Mouse (Mus musculus): ENCODE data around the gene Bpifa2. TPM values are rescaled to one million over a fixed set of nuclear protein-coding genes. Genes with fewer than 3 reads are reported as not detected.

Bpifa2 gene
- polyA plus RNA-seq (2011; ENCODE audit: insufficient read length, low read depth, missing spikeins), result not detected in 2 replicates

DNA sequence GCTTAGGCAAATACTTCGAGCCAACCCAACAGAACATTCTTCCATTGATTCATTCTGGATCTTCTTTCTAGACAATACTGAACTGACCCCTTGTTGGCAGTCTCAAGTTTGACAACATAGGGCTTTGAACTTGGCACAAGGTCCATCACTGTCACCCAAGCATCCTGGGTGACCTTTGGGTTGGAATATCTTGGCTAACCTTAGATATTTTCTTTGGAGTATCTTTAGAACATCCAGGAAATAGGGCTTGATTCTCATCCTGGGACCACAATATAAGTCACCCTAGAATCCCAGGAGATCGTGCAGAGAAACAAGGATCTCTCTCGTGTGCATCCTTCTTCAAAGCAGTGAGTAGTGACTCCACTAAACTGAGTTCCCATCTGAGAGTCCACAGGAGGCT, at the start of gene Bpifa2:
Gene Bpifa2 (plus strand): TSS at position 301 of the 400 bp plus-strand sequence.
- Histone ChIP-seq H3K4me1 (ENCODE audit: control insufficient read depth, insufficient read depth, low read length) (no peaks in the 10 kb centered on the region), H3K4me3 (ENCODE audit: insufficient read depth, low read length) (no peak within 1 kb of the TSS), H3K27ac (ENCODE audit: insufficient read depth, low read length) (no peak within 1 kb of the TSS)
- TF ChIP-seq CTCF (IDR thresholded peaks at IDR 0.05; ENCODE audit: borderline replicate concordance, insufficient read depth, low read length) (no peak), POLR2A (IDR thresholded peaks at IDR 0.05; ENCODE audit: low read depth, low read length) (no peak)

DNA sequence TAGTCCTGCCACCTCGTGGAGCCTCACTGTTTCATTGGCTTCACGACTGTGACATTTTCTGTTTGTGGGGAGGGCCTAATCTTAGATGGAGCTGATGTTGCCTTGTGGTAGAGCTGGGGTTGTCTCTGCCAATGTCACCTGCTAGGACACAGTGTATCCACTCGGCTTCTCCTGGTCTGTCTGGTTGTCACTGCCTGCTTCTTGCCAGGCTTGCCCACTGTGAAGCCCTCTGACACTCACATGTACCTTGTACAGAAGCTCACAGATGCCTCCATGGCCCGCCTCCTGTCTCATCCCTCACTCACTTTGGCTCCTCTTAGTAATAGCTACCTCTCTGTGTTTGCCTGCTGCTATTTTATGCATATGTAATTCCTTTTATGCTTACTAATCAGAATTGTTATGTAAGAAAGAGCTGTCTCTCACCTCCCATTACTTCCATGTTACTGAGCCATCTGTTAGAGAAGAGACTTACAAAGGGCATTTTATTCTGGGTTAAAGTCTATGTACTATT, 45.2 kb upstream of the Bpifa2 start:
- Histone ChIP-seq H3K4me1 (ENCODE audit: control insufficient read depth, insufficient read depth, low read length) (no peaks in the 10 kb centered on the region), H3K27ac (ENCODE audit: insufficient read depth, low read length) (no peak overlapping the region), H3K4me3 (ENCODE audit: insufficient read depth, low read length) (no peak overlapping the region)
- TF ChIP-seq CTCF (IDR thresholded peaks at IDR 0.05; ENCODE audit: borderline replicate concordance, insufficient read depth, low read length) (no peak), POLR2A (IDR thresholded peaks at IDR 0.05; ENCODE audit: low read depth, low read length) (no peak)

DNA sequence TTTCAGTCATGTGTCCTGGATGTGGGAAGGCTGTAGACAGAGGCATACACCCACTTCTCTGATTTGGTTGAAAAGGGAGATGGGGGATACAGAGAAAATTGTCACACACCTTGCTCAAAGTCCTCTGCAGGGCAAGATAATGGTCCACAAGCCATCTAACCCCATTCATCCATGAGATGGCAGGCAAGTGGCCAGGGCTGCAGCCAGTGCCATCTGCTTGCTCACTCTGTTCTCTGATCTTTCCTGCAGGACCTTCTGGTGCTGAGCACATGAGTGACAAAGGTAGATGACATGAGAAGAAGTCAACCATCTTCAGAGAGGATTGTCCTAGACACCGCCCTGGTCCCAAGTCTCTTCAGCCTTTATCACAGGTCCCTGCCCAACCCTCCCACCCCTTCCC, 44.7 kb upstream of the Bpifa2 start:
- Histone ChIP-seq H3K27ac (ENCODE audit: insufficient read depth, low read length) (no peak overlapping the region), H3K4me1 (ENCODE audit: control insufficient read depth, insufficient read depth, low read length) (no peaks in the 10 kb centered on the region), H3K4me3 (ENCODE audit: insufficient read depth, low read length) (no peak overlapping the region)
- TF ChIP-seq POLR2A (IDR thresholded peaks at IDR 0.05; ENCODE audit: low read depth, low read length) (no peak), CTCF (IDR thresholded peaks at IDR 0.05; ENCODE audit: borderline replicate concordance, insufficient read depth, low read length) (no peak)

DNA sequence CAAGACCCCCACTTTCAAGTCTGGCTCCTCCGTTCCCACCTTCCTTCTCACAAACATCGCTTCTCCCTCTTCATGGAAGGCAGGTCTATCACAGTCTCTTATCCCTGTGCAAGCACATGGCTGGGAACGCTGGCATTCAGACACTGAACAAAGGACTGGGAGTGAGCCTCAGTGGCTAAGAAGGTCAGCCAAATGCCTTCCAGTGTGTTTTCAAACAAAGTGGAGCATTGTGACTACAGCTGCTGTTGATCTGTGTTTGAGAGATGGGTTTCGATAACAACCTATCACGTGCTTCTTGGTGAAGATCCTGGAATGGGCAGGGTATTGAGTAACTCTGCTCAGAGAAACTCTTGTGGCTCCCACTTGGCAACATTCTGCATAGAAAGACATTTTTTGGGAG, 37.8 kb upstream of the Bpifa2 start:
- no peak for TF ChIP-seq CTCF (IDR thresholded peaks at IDR 0.05; ENCODE audit: borderline replicate concordance, insufficient read depth, low read length)
- TF ChIP-seq POLR2A (IDR thresholded peaks at IDR 0.05; ENCODE audit: low read depth, low read length), result no peak
- H3K27ac ChIP-seq (ENCODE audit: insufficient read depth, low read length), result no peak overlapping the region
- H3K4me3 ChIP-seq (ENCODE audit: insufficient read depth, low read length), result no peak overlapping the region
- H3K4me1 ChIP-seq (ENCODE audit: control insufficient read depth, insufficient read depth, low read length), result no peaks in the 10 kb centered on the region

DNA sequence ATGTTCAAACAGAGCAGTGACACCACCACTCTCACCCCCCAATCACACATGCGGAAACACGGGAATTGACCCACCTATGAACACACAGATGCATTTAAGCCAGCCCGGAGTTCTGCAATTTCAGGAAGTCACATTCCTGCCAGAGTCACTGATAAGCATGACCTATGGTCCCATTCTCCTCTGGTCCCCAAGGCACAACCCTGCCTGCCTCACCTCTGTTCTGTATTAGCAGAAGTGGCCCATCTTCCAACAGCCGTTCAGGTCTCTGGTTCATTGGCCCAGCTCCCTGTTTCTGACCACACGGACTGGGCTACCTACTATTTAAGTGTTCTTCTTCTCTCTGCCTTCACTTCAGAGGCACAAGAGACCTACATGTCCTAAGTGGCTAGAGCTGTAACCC, 33.5 kb upstream of the Bpifa2 start, which contains the start of gene Bpifa6:
Gene Bpifa6 (plus strand): TSS at position 364 of the 400 bp plus-strand sequence.
- Histone ChIP-seq H3K4me3 (ENCODE audit: insufficient read depth, low read length) (no peak within 1 kb of the TSS), H3K4me1 (ENCODE audit: control insufficient read depth, insufficient read depth, low read length) (no peaks in the 10 kb centered on the region), H3K27ac (ENCODE audit: insufficient read depth, low read length) (no peak within 1 kb of the TSS)
- TF ChIP-seq POLR2A (IDR thresholded peaks at IDR 0.05; ENCODE audit: low read depth, low read length), result no peak
- TF ChIP-seq CTCF (IDR thresholded peaks at IDR 0.05; ENCODE audit: borderline replicate concordance, insufficient read depth, low read length), result no peak

DNA sequence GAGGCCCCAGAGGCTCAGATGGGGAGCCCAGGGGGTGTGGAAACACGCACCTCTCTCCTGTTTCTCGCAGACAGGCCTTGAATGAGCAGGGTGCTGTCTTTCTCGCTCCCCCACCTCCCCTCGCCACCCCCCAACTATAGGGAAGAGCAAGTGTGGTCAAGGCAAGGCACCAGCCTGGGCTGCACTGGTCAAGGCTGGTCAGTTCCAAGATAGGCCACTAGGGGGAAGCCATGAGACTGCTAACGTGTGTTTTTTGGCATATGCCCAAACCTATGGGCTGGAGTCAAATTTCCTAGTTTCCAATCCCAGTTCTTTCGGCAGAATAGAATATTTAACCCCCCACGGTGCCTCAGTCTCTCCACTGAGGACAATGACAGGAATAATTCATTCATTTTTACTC, 12.3 kb upstream of the Bpifa2 start:
- peak; percentile 64; the same call in 1 of the 2 replicates for TF ChIP-seq CTCF (IDR thresholded peaks at IDR 0.05; ENCODE audit: borderline replicate concordance, insufficient read depth, low read length)
- TF ChIP-seq POLR2A (IDR thresholded peaks at IDR 0.05; ENCODE audit: low read depth, low read length), result no peak
- no peak overlapping the region for H3K27ac ChIP-seq (ENCODE audit: insufficient read depth, low read length)

DNA sequence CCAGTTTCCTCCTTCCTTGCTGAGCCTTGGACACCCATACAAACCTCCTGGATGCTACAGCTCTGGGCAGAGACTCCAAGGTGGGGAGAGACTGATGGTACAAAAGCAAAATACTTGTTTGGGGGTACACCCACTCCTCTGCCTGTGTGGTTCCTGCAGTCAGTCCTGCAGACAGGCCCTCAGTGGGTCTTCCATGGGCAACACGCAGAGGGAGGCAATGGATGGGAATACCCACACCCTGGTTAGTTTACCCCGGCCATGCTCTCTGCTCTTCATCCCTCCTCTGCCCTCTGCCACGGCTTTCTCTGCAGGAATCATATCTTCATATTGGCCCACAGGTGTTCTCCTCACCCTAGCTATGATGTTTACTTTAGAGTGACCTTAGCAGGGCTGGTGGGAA, 7.6 kb upstream of the Bpifa2 start:
- Histone ChIP-seq H3K4me3 (ENCODE audit: insufficient read depth, low read length) (no peak overlapping the region), H3K4me1 (ENCODE audit: control insufficient read depth, insufficient read depth, low read length) (no peaks in the 10 kb centered on the region), H3K27ac (ENCODE audit: insufficient read depth, low read length) (no peak overlapping the region)
- TF ChIP-seq POLR2A (IDR thresholded peaks at IDR 0.05; ENCODE audit: low read depth, low read length) (no peak), CTCF (IDR thresholded peaks at IDR 0.05; ENCODE audit: borderline replicate concordance, insufficient read depth, low read length) (no peak)

More for the DNA sequence above, 12.3 kb upstream of the Bpifa2 start:
- Histone ChIP-seq H3K4me1 (ENCODE audit: control insufficient read depth, insufficient read depth, low read length) (no peaks in the 10 kb centered on the region), H3K4me3 (ENCODE audit: insufficient read depth, low read length) (no peak overlapping the region)

DNA sequence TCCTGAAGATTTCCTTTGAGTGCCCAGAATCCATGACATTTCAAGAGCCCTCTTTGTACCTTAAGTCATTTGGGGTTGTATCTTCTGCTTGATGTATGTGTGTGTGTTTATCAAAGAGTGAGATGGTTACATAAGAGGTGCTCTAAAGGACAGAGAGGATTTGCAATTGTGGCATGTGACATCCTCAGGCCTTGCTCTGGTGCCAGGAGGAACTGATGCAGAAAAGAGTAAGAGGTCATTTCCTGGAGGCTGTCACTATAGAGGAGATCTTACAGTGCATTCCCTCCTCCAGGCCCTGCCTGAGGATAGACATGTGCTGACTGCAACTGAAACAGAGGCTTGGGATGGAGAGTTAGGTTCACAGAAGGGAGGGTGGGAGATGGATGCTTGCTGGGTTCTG, 7.0 kb upstream of the Bpifa2 start:
- TF ChIP-seq CTCF (IDR thresholded peaks at IDR 0.05; ENCODE audit: borderline replicate concordance, insufficient read depth, low read length), result no peak
- no peak for TF ChIP-seq POLR2A (IDR thresholded peaks at IDR 0.05; ENCODE audit: low read depth, low read length)

DNA sequence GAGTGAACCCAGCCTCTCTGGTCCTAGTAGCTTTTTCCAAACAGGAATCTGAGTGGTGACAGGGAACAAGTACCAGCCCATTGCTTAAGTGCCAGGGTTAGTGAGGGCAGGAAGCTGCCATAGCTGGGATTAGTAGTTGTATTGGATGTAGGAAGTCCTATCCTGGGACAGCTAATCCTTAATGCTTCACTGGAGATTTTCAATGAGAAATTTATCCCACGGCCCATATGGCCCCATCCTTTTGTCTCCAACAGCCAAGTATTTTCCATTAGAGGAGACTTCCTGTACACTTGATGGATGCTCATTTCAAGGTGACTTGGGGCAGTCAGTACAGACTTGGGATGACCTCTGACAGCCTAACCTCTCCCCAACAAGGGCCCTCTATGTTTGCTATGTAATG, 3.6 kb upstream of the Bpifa2 start:
- no peaks in the 10 kb centered on the region for H3K4me1 ChIP-seq (ENCODE audit: control insufficient read depth, insufficient read depth, low read length)
- no peak overlapping the region for H3K4me3 ChIP-seq (ENCODE audit: insufficient read depth, low read length)
- no peak overlapping the region for H3K27ac ChIP-seq (ENCODE audit: insufficient read depth, low read length)
- no peak for TF ChIP-seq POLR2A (IDR thresholded peaks at IDR 0.05; ENCODE audit: low read depth, low read length)
- TF ChIP-seq CTCF (IDR thresholded peaks at IDR 0.05; ENCODE audit: borderline replicate concordance, insufficient read depth, low read length), result no peak

More for the DNA sequence above, 7.0 kb upstream of the Bpifa2 start:
- H3K4me1 ChIP-seq (ENCODE audit: control insufficient read depth, insufficient read depth, low read length), result no peaks in the 10 kb centered on the region
- H3K4me3 ChIP-seq (ENCODE audit: insufficient read depth, low read length), result no peak overlapping the region
- H3K27ac ChIP-seq (ENCODE audit: insufficient read depth, low read length), result no peak overlapping the region

DNA sequence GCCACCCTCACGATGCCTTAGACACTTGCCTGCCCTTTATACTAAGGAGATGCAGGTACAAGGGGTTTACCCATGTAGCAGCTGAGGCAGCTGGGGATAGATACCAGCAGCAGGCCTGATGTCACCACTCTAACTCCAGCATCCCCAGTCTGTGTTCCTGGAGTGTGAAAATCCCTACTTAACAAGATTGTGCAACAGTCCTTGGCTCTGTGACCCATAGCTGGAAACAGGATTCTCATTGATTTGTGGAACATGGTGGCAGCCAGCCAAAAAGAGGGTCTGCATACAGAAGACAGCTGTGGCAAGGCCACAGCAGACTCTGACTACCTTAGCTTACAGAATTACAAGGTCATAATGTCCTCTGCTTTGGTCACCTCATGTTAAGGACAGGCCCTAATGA, 3.0 kb upstream of the Bpifa2 start:
- no peaks in the 10 kb centered on the region for H3K4me1 ChIP-seq (ENCODE audit: control insufficient read depth, insufficient read depth, low read length)
- H3K4me3 ChIP-seq (ENCODE audit: insufficient read depth, low read length), result no peak overlapping the region
- no peak overlapping the region for H3K27ac ChIP-seq (ENCODE audit: insufficient read depth, low read length)
- TF ChIP-seq CTCF (IDR thresholded peaks at IDR 0.05; ENCODE audit: borderline replicate concordance, insufficient read depth, low read length), result no peak
- TF ChIP-seq POLR2A (IDR thresholded peaks at IDR 0.05; ENCODE audit: low read depth, low read length), result no peak
